ENCODE assay signal across 8 mouse cellular contexts in the genomic region with DNA sequence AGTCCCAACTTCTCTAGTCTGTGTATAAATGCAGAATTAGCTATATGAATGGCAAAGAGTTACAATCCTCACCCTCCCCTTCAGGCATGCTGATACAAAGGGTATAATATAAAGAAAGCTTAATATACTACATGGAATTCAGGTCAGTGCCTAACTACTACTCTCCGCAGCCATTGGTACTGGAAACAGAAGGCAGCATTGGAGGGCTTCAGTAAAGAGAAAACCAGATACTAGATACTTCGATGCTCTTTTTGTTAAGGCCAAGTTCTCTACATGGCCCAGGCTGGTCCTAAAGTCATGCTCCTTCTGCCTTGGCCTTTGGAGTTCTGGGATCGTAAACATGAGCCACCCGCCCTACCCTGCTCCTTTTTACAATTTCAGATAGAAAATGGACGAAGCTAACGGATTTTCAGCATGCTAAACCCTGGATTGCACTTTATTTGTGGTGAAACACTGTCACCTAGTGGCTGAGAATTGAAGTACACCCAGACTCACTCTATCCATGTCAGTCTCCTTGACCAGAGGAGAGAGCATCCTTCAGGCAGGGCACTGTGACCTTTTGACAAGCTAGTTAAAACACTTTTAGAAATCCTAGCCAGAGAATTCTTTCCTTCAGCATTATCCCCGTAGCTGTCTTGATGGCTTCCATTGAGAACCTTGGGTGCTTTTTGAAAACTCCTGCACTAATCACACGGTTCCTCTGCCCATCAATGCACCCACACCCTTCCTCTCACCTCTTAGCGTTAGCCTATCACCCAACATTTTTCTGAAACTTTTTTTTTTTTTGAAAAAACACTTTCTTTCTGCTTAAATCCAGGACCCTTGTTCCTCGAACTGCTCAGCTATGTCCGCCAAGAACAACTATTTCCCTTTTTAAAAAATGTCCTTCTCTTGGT. TPM values are rescaled to one million over a fixed set of nuclear protein-coding genes. Genes with fewer than 3 reads are reported as not detected.
A peak's percentile ranks its signal among the peaks of the same experiment; 100 is the strongest.
DNase-seq lines count a peak whose midpoint lies in the region; ATAC-seq and TF ChIP-seq lines count a peak whose summit lies in the region.

No protein-coding gene starts in this region.

- H3K4me2 ChIP-seq in hindbrain, embryonic 11.5 days (replicated peaks; ENCODE audit: low read depth, low read length): no peak overlapping the region
- H3K4me2 ChIP-seq in lung, embryonic 15.5 days: no peak overlapping the region

- no peak overlapping the region for H3K27ac ChIP-seq in cerebellum, adult 2 months (ENCODE audit: insufficient read depth, low read length)
- no peak overlapping the region for H3K27ac ChIP-seq in hindbrain, embryonic 11.5 days (ENCODE audit: low read depth, low read length)
- no peak overlapping the region for H3K27ac ChIP-seq in lung, embryonic 15.5 days

- no peak overlapping the region for H3K9ac ChIP-seq in hindbrain, embryonic 11.5 days (ENCODE audit: low read depth, low read length)
- H3K9ac ChIP-seq in lung, embryonic 15.5 days: no peak overlapping the region

- TF ChIP-seq CTCF in cerebellum, adult 2 months (IDR thresholded peaks at IDR 0.05; ENCODE audit: borderline replicate concordance, insufficient read depth, low read depth, low read length): peak; percentile 77; the same call in 1 of the 2 replicates

- TF ChIP-seq POLR2A in cerebellum, adult 2 months (IDR thresholded peaks at IDR 0.05; ENCODE audit: borderline replicate concordance, insufficient read depth, low read length): no peak

- no peaks in the 10 kb centered on the region for H3K4me1 ChIP-seq in cerebellum, adult 2 months (ENCODE audit: control insufficient read depth, insufficient read depth, low read length)
- H3K4me1 ChIP-seq in hindbrain, embryonic 11.5 days (replicated peaks; ENCODE audit: control insufficient read depth, insufficient read depth, low read length): no peaks in the 10 kb centered on the region
- no peaks in the 10 kb centered on the region for H3K4me1 ChIP-seq in lung, embryonic 15.5 days

- peak; percentile 84 for ATAC-seq in hindbrain, embryonic 11.5 days (ENCODE audit: low FRiP score)
- ATAC-seq in lung, embryonic 15.5 days (ENCODE audit: borderline replicate concordance, extremely low read depth, low FRiP score, low TSS enrichment): peak; percentile 66; the same call in 1 of the 2 replicates

- 47% methylated on average over 11 of the region's 11 CpGs for WGBS in cerebellum, adult 2 months
- WGBS in hindbrain, embryonic 11.5 days: 51% methylated on average over 11 of the region's 11 CpGs
- 47% methylated on average over 11 of the region's 11 CpGs for WGBS in lung, embryonic 15.5 days

- peak; percentile 61 for DNase-seq in Muller cell, postnatal 12 days (ENCODE audit: inconsistent ontology term)
- DNase-seq in cerebellum, adult 2 months: peak; percentile 64 to 70
- peak; percentile 83 for DNase-seq in forelimb bud, embryonic 11.5 days (ENCODE audit: low read depth, low spot score)
- peak; percentile 88 for DNase-seq in hindbrain, embryonic 11.5 days (ENCODE audit: low spot score)
- peak; percentile 93 for DNase-seq in layer of hippocampus, adult 9-10 months (ENCODE audit: low spot score)
- peak; percentile 86 for DNase-seq in ovary, postnatal 14 days (ENCODE audit: low spot score)
- peak; percentile 67 for DNase-seq in thymus, postnatal 25 days

- no peaks in the 10 kb centered on the region for H3K9me3 ChIP-seq in hindbrain, embryonic 11.5 days (ENCODE audit: control insufficient read depth, low read length)
- H3K9me3 ChIP-seq in lung, embryonic 15.5 days: no peaks in the 10 kb centered on the region

- no peaks in the 10 kb centered on the region for H3K36me3 ChIP-seq in hindbrain, embryonic 11.5 days (ENCODE audit: control insufficient read depth, insufficient read depth, low read length)
- 0 out of 2 replicates have a peak, but pooled peaks cover 5% of the 10 kb centered on the region for H3K36me3 ChIP-seq in lung, embryonic 15.5 days

- no peaks in the 10 kb centered on the region for H3K27me3 ChIP-seq in cerebellum, adult 2 months (ENCODE audit: control insufficient read depth, insufficient read depth, low read length)
- H3K27me3 ChIP-seq in hindbrain, embryonic 11.5 days (ENCODE audit: control insufficient read depth, insufficient read depth, low read length): no peaks in the 10 kb centered on the region
- H3K27me3 ChIP-seq in lung, embryonic 15.5 days: 0 out of 2 replicates have a peak, but pooled peaks cover 4% of the 10 kb centered on the region

- peak overlapping the region; percentile 34 for H3K4me3 ChIP-seq in cerebellum, adult 2 months (replicated peaks; ENCODE audit: insufficient read depth, low read depth, low read length)
- no peak overlapping the region for H3K4me3 ChIP-seq in hindbrain, embryonic 11.5 days (ENCODE audit: low read depth, low read length)
- no peak overlapping the region for H3K4me3 ChIP-seq in lung, embryonic 15.5 days

RNA-seq across cellular contexts. Expression of gene Dram1, which starts 51.5 kb away (rescaled TPM):
- 0.43 and 0.80 TPM in 2 replicates for polyA plus RNA-seq in cerebellum, adult 2 months (2012; rRNA removed)
- 0.59 and 1.0 TPM in 2 replicates for polyA plus RNA-seq in hindbrain, embryonic 11.5 days (2014; fragmentation: Nextera tagmentation; extraction: Ambion mirVana)
- polyA plus RNA-seq in lung, embryonic 15.5 days (2015; fragmentation: Nextera tagmentation; extraction: Ambion mirVana): 71.7 and 81.0 TPM in 2 replicates

RNA-seq across cellular contexts. Expression of gene Gnptab, which starts 51.5 kb away (rescaled TPM):
- polyA plus RNA-seq in cerebellum, adult 2 months (2012; rRNA removed): 38.8 and 41.2 TPM in 2 replicates
- 9.7 and 11.1 TPM in 2 replicates for polyA plus RNA-seq in hindbrain, embryonic 11.5 days (2014; fragmentation: Nextera tagmentation; extraction: Ambion mirVana)
- 16.2 and 17.8 TPM in 2 replicates for polyA plus RNA-seq in lung, embryonic 15.5 days (2015; fragmentation: Nextera tagmentation; extraction: Ambion mirVana)

Comparison
In these comparisons a context has a peak if more than half of its experiments do, and no peak if none do; other contexts are left out.
1. RNA of gene Dram1, which starts 51.5 kb away (polyA plus RNA-seq): 71.7 to 81.0 TPM in lung, embryonic 15.5 days; 0.59 to 1.0 TPM in hindbrain, embryonic 11.5 days and 0.43 to 0.80 TPM in cerebellum, adult 2 months; every median in the first group is over 10 times any median in the second.
2. Peak in every context shown above with its lines, with median percentiles within 50 percentile points of each other: DNase-seq.